Mouse (Mus musculus) midbrain, embryonic 14.5 days (tissue): ENCODE measurements around the gene Dnajb1. TPM values are rescaled to one million over a fixed set of nuclear protein-coding genes. Genes with fewer than 3 reads are reported as not detected.
"Not testable (repeated sequence)": the region's sequence is repeated elsewhere in the genome, so short reads cannot be mapped to it uniquely, and the experiment has no call there.

ENCODE experiments used
- ATAC-seq: fragments of 200-750 bp; cut with Nextera tagmentation; 2 replicates; pipeline ENCODE4 v1.8.0; 2017; ENCODE audit warnings: moderate number of reproducible peaks, moderate library complexity; ENCODE audit not compliant: low FRiP score, low TSS enrichment
- DNase-seq: peaks from one replicate; pipeline ENCODE4 v3.0.0-alpha.2; 2015
- H3K27ac ChIP-seq: fragments of 300-500 bp; sonication (generic); replicated peaks from 2 replicates; pipeline ENCODE4 v1.5.1; 2014; ENCODE audit warnings: mild to moderate bottlenecking, low read depth, low read length, moderate library complexity
- H3K27me3 ChIP-seq: fragments of 300-500 bp; sonication (generic); 2 replicates; pipeline ENCODE4 v1.6.1; 2014; ENCODE audit warnings: low read length, control low read depth, mixed read lengths; ENCODE audit not compliant: control insufficient read depth, insufficient read depth
- H3K36me3 ChIP-seq: fragments of 300-500 bp; sonication (generic); 2 replicates; pipeline ENCODE4 v1.6.1; 2014; ENCODE audit warnings: low read length, control low read depth; ENCODE audit not compliant: control insufficient read depth, insufficient read depth
- H3K4me1 ChIP-seq: fragments of 300-500 bp; sonication (generic); 2 replicates; pipeline ENCODE4 v1.6.1; 2014; ENCODE audit warnings: mild to moderate bottlenecking, antibody characterized with exemption, low read length, control low read depth; ENCODE audit not compliant: control insufficient read depth, insufficient read depth
- H3K4me2 ChIP-seq: fragments of 300-500 bp; sonication (generic); 2 replicates; pipeline ENCODE4 v1.6.1; 2014; ENCODE audit warnings: mild to moderate bottlenecking, low read length, moderate library complexity
- H3K4me3 ChIP-seq: fragments of 300-500 bp; sonication (generic); replicated peaks from 2 replicates; pipeline ENCODE4 v1.5.1; 2014; ENCODE audit warnings: low read depth, low read length
- H3K9ac ChIP-seq: fragments of 300-500 bp; sonication (generic); replicated peaks from 2 replicates; pipeline ENCODE4 v1.6.1; 2014; ENCODE audit warnings: mild to moderate bottlenecking, low read length, moderate library complexity
- H3K9me3 ChIP-seq: fragments of 300-500 bp; sonication (generic); 2 replicates; pipeline ENCODE4 v1.6.1; 2016; ENCODE audit warnings: low read length, control low read depth, mixed read lengths; ENCODE audit not compliant: control insufficient read depth
- WGBS: fragments of 180-500 bp; shearing (Covaris S2); extraction: QIAGEN DNeasy Blood & Tissue Kit; methylation state at CpG from one replicate; pipeline ENCODE4 v1.1.7; 2014; 5-methylcytosine and 5-hydroxymethylcytosine counted together
- polyA plus RNA-seq: library from polyadenylated mRNA; unstranded; fragments of >200 nt; fragmentation: Nextera tagmentation; extraction: Ambion mirVana; gene quantifications from 2 replicates; pipeline ENCODE4 v1.2.1, GENCODE M21; 2014

Gene Dnajb1
- polyA plus RNA-seq, 1 experiment from 2014 or later, result 46.2 TPM

GRCm38 (mm10) chr8:83595050-83595345, 13.0 kb upstream of the Dnajb1 start:
- H3K9ac ChIP-seq, result peak overlapping the region; percentile 61
- not testable (repeated sequence) for H3K27me3 ChIP-seq, H3K36me3 ChIP-seq, ATAC-seq, DNase-seq, H3K9me3 ChIP-seq
- peak overlapping the region; percentile 93 for H3K27ac ChIP-seq
- WGBS, result 57% methylated on average over 3 of the region's 3 CpGs
- peak overlapping the region; percentile 89 for H3K4me3 ChIP-seq
- H3K4me2 ChIP-seq, result peak overlapping the region; percentile 74
- H3K4me1 ChIP-seq, result peaks cover 28% of the 10 kb centered on the region

GRCm38 (mm10) chr8:83596369-83596768, 11.6 kb upstream of the Dnajb1 start:
- no peak overlapping the region for H3K27ac ChIP-seq

GRCm38 (mm10) chr8:83598146-83598545, 9.8 kb upstream of the Dnajb1 start:
- DNase-seq (no peak), ATAC-seq (no peak)
- no peak overlapping the region for H3K9ac ChIP-seq
- no peak overlapping the region for H3K4me3 ChIP-seq
- H3K4me2 ChIP-seq, result no peak overlapping the region
- no peaks in the 10 kb centered on the region for H3K9me3 ChIP-seq
- no peak overlapping the region for H3K27ac ChIP-seq
- H3K4me1 ChIP-seq, result no peaks in the 10 kb centered on the region
- 0% methylated on average over 1 of the region's 1 CpGs for WGBS
- H3K36me3 ChIP-seq, result no peaks in the 10 kb centered on the region
- H3K27me3 ChIP-seq, result no peaks in the 10 kb centered on the region

More at GRCm38 (mm10) chr8:83596369-83596768, 11.6 kb upstream of the Dnajb1 start:
- no peaks in the 10 kb centered on the region for H3K36me3 ChIP-seq
- H3K9me3 ChIP-seq, result no peaks in the 10 kb centered on the region
- no peak for ATAC-seq
- WGBS, result 19% methylated on average over 3 of the region's 3 CpGs
- H3K4me2 ChIP-seq, result no peak overlapping the region
- H3K9ac ChIP-seq, result no peak overlapping the region
- no peaks in the 10 kb centered on the region for H3K27me3 ChIP-seq
- H3K4me3 ChIP-seq, result no peak overlapping the region
- H3K4me1 ChIP-seq, result peaks cover 16% of the 10 kb centered on the region
- DNase-seq, result peak; percentile 58

GRCm38 (mm10) chr8:83599814-83600213, 8.2 kb upstream of the Dnajb1 start:
- no peaks in the 10 kb centered on the region for H3K27me3 ChIP-seq
- no peak overlapping the region for H3K4me3 ChIP-seq
- DNase-seq, result no peak
- no peak for ATAC-seq
- no peak overlapping the region for H3K4me2 ChIP-seq
- H3K27ac ChIP-seq, result no peak overlapping the region
- H3K36me3 ChIP-seq, result no peaks in the 10 kb centered on the region
- H3K9me3 ChIP-seq, result no peaks in the 10 kb centered on the region
- H3K9ac ChIP-seq, result no peak overlapping the region
- H3K4me1 ChIP-seq, result no peaks in the 10 kb centered on the region

DNA sequence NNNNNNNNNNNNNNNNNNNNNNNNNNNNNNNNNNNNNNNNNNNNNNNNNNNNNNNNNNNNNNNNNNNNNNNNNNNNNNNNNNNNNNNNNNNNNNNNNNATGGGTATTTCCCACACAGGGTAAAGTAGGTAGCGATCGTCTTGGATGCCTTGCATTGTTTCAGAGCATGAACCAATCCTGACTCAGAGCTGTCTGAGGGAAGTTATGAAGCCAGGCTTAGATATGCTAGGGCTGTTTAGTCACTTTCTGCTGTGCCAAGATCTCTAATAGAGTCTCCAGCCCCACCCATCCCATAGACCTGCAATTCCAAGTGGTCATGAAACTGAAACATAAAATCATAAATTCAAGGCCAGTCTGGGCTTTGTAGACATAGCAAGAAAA, 5.4 kb upstream of the Dnajb1 start:
- no peak for ATAC-seq

DNA sequence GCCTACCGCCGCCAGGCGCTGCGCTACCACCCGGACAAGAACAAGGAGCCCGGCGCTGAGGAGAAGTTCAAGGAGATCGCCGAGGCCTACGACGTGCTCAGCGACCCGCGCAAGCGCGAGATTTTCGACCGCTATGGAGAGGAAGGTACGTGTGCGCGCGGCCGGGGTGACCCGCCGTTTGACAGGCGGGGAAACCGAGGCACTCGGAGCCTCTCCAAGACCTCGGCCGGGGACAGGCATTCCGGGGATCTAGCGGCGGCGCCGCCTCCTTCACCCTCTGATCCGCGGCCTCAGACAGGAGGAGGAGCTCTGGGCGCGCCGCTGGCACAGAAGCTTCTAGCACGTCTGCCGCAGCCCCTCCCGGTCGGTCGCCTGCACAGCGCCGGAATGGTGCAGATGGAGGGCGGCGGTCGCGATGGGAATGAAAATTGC, 421 bp downstream of the Dnajb1 start:
- DNase-seq, result no peak
- peaks cover 37% of the 10 kb centered on the region for H3K36me3 ChIP-seq
- WGBS, result under 1% methylated on average over 51 of the region's 51 CpGs

More for the DNA sequence above, 5.4 kb upstream of the Dnajb1 start:
- H3K27me3 ChIP-seq, result no peaks in the 10 kb centered on the region
- WGBS, result 81% methylated on average over 2 of the region's 2 CpGs
- H3K27ac ChIP-seq, result no peak overlapping the region
- H3K4me2 ChIP-seq, result no peak overlapping the region
- no peak overlapping the region for H3K4me3 ChIP-seq
- H3K9ac ChIP-seq, result no peak overlapping the region
- H3K9me3 ChIP-seq, result no peaks in the 10 kb centered on the region
- 0 out of 2 replicates have a peak, but pooled peaks cover 3% of the 10 kb centered on the region for H3K4me1 ChIP-seq
- no peaks in the 10 kb centered on the region for H3K36me3 ChIP-seq
- DNase-seq, result no peak

DNA sequence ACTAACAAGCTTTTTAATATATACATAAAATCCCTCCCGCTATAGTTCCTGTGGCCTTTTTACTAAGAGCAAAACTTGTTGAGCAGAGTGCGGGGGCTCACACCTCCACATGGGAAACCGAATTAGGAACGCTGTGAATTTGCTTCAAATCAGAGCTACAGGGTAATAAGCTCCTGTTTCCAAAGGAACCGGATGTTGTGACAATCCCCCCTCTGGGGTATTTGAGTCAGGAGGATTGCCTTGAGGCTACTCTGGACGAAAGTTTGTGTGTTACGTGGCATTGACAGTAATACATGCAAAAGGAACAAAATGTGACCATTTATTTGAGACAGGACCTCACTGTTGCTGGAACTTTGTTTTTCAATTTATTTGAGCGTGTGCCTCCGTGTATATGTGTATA, 1.1 kb downstream of the Dnajb1 start:
- Histone ChIP-seq H3K9me3 (no peaks in the 10 kb centered on the region), H3K27ac (peak overlapping the region; percentile 98), H3K27me3 (no peaks in the 10 kb centered on the region), H3K4me3 (peak overlapping the region; percentile 74), H3K9ac (peak overlapping the region; percentile 80), H3K36me3 (peaks cover 43% of the 10 kb centered on the region), H3K4me2 (peak overlapping the region; percentile 61), H3K4me1 (peaks cover 17% of the 10 kb centered on the region)
- ATAC-seq (no peak), DNase-seq (no peak)
- 33% methylated on average over 9 of the region's 9 CpGs for WGBS

More for the DNA sequence above, 421 bp downstream of the Dnajb1 start:
- peaks cover 17% of the 10 kb centered on the region for H3K4me1 ChIP-seq
- H3K9ac ChIP-seq, result peak overlapping the region; percentile 80
- H3K9me3 ChIP-seq, result no peaks in the 10 kb centered on the region
- peak overlapping the region; percentile 98 for H3K27ac ChIP-seq
- ATAC-seq, result peak; percentile 74
- H3K4me3 ChIP-seq, result peak overlapping the region; percentile 74
- H3K27me3 ChIP-seq, result no peaks in the 10 kb centered on the region
- peak overlapping the region; percentile 61 for H3K4me2 ChIP-seq

- WGBS, result 97% methylated on average over 10 of the region's 10 CpGs
- no peak for DNase-seq
Measured at GRCm38 (mm10) chr8:83609547-83610180, 1.7 kb downstream of the Dnajb1 start.

DNA sequence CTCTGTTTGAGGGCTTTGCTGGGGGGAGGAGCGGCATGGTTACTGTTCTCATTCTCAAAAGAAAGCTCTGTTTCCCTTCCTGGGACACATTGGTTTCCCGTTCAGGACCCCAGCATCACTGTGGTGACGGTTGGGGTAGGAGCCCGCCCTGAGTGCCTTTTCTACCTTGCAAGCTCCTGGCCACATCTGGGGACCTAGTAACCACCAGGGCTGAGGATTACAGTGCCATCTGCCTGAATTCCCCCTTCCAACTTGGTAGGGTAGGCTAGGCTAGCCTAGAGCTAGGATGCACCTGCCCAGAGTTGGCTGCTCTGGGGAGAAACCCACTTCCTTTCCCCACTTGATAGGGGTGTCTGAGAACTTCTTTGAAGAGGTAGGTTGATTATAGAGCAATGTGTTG, 3.9 kb downstream of the Dnajb1 start:
- H3K36me3 ChIP-seq, result peaks cover 46% of the 10 kb centered on the region
- H3K9me3 ChIP-seq, result no peaks in the 10 kb centered on the region
- ATAC-seq (no peak), DNase-seq (no peak)
- H3K9ac ChIP-seq, result no peak overlapping the region
- H3K27me3 ChIP-seq, result no peaks in the 10 kb centered on the region
- no peak overlapping the region for H3K4me2 ChIP-seq
- WGBS, result 94% methylated on average over 4 of the region's 4 CpGs
- H3K4me1 ChIP-seq, result peaks cover 16% of the 10 kb centered on the region
- H3K27ac ChIP-seq, result no peak overlapping the region
- no peak overlapping the region for H3K4me3 ChIP-seq

More at GRCm38 (mm10) chr8:83609547-83610180, 1.7 kb downstream of the Dnajb1 start:
- peaks cover 46% of the 10 kb centered on the region for H3K36me3 ChIP-seq
- peak overlapping the region; percentile 61 for H3K4me2 ChIP-seq
- no peak for ATAC-seq
- H3K9me3 ChIP-seq, result no peaks in the 10 kb centered on the region
- H3K4me1 ChIP-seq, result peaks cover 17% of the 10 kb centered on the region
- H3K4me3 ChIP-seq, result peak overlapping the region; percentile 74
- H3K9ac ChIP-seq, result peak overlapping the region; percentile 80; the same call in 1 of the 2 replicates
- no peak overlapping the region for H3K27ac ChIP-seq
- no peaks in the 10 kb centered on the region for H3K27me3 ChIP-seq
